Comparison of ENCODE assay signal across 8 mouse cellular contexts in genomic region chr4:63409317-63409907, GRCm38 (mm10). TPM values are rescaled to one million over a fixed set of nuclear protein-coding genes. Genes with fewer than 3 reads are reported as not detected.
A peak's percentile ranks its signal among the peaks of the same experiment; 100 is the strongest.
DNase-seq lines count a peak whose midpoint lies in the region; ATAC-seq and TF ChIP-seq lines count a peak whose summit lies in the region.

No protein-coding gene starts in this region.

- intact Hi-C loops in gastrocnemius, adult 2 months (cut with DNase I) = loop anchor here (2.0 kb wide), 1 partner anchor 41 kb away; no protein-coding TSS in a partner anchor
- intact Hi-C loops in gastrocnemius, postnatal 36 days (cut with DNase I) = no loop called here

- peak overlapping the region; percentile 77 for H3K9ac ChIP-seq in heart, embryonic 13.5 days
- peak overlapping the region; percentile 40; the same call in 1 of the 2 replicates for H3K9ac ChIP-seq in limb, embryonic 14.5 days (ENCODE audit: low read depth, low read length, severe bottlenecking)

- TF ChIP-seq CTCF in gastrocnemius, adult 2 months (IDR thresholded peaks at IDR 0.05) = no peak
- TF ChIP-seq CTCF in brain, embryonic 14.5 days (IDR thresholded peaks at IDR 0.05; ENCODE audit: borderline replicate concordance, extremely low read depth, insufficient read depth, insufficient read length) = no peak

- H3K4me1 ChIP-seq in heart, embryonic 13.5 days = peaks cover 45% of the 10 kb centered on the region
- H3K4me1 ChIP-seq in limb, embryonic 14.5 days (ENCODE audit: control insufficient read depth, insufficient read depth, low read length) = peaks cover 29% of the 10 kb centered on the region

- H3K4me2 ChIP-seq in heart, embryonic 13.5 days = peak overlapping the region; percentile 99
- peak overlapping the region; percentile 96 for H3K4me2 ChIP-seq in limb, embryonic 14.5 days (replicated peaks; ENCODE audit: low read depth, low read length, severe bottlenecking)

- no peak for DNase-seq in gastrocnemius, adult 2 months
- no peak for DNase-seq in gastrocnemius, postnatal 36 days
- DNase-seq in brain, embryonic 14.5 days (ENCODE audit: low read depth) = peak; percentile 66
- DNase-seq in limb, embryonic 14.5 days (ENCODE audit: low spot score) = no peak
- DNase-seq in neural tube, embryonic 10.5 days (ENCODE audit: extremely low spot score, low spot score) = peak; percentile 34
- DNase-seq in adrenal gland, postnatal 25 days = no peak
- DNase-seq in layer of hippocampus, adult 9-11 months = no peak

- peaks cover 12% of the 10 kb centered on the region; the same call in 1 of the 2 replicates for H3K27me3 ChIP-seq in heart, embryonic 13.5 days (replicated peaks)
- H3K27me3 ChIP-seq in limb, embryonic 14.5 days (ENCODE audit: control insufficient read depth, insufficient read depth, low read length) = no peaks in the 10 kb centered on the region

- H3K27ac ChIP-seq in gastrocnemius, adult 2 months = peak overlapping the region; percentile 63
- no peak overlapping the region for H3K27ac ChIP-seq in heart, embryonic 13.5 days (replicated peaks)
- no peak overlapping the region for H3K27ac ChIP-seq in limb, embryonic 14.5 days (replicated peaks; ENCODE audit: low read depth, low read length)

- H3K4me3 ChIP-seq in gastrocnemius, adult 2 months = peak overlapping the region; percentile 86
- peak overlapping the region; percentile 70 for H3K4me3 ChIP-seq in heart, embryonic 13.5 days
- peak overlapping the region; percentile 55 for H3K4me3 ChIP-seq in limb, embryonic 14.5 days (replicated peaks; ENCODE audit: low read length)

- no peaks in the 10 kb centered on the region for H3K9me3 ChIP-seq in heart, embryonic 13.5 days
- H3K9me3 ChIP-seq in limb, embryonic 14.5 days (ENCODE audit: control insufficient read depth, low read length) = no peaks in the 10 kb centered on the region

- 3% methylated on average over 18 of the region's 18 CpGs for WGBS in heart, embryonic 13.5 days
- 2% methylated on average over 18 of the region's 18 CpGs for WGBS in limb, embryonic 14.5 days

- no peaks in the 10 kb centered on the region for H3K36me3 ChIP-seq in heart, embryonic 13.5 days
- H3K36me3 ChIP-seq in limb, embryonic 14.5 days (ENCODE audit: control insufficient read depth, insufficient read depth, low read length) = no peaks in the 10 kb centered on the region

- ATAC-seq in heart, embryonic 13.5 days (ENCODE audit: extremely low read depth, insufficient number of reproducible peaks, low FRiP score, low TSS enrichment) = no peak
- ATAC-seq in limb, embryonic 14.5 days (ENCODE audit: low FRiP score, low read depth) = no peak

- no peak for TF ChIP-seq POLR2A in brain, embryonic 14.5 days (IDR thresholded peaks at IDR 0.05; ENCODE audit: borderline replicate concordance, extremely low read depth, insufficient read depth, insufficient read length, poor library complexity, severe bottlenecking)
- no peak for TF ChIP-seq POLR2A in limb, embryonic 14.5 days (IDR thresholded peaks at IDR 0.05; ENCODE audit: borderline replicate concordance, extremely low read depth, insufficient read depth, insufficient read length)

RNA-seq across cellular contexts. Expression of gene Akna, which starts 6.3 kb away (rescaled TPM):
- total RNA-seq in gastrocnemius, adult 2 months (2021) = 1 to 10 TPM in 1 of 2 experiments, under 1 TPM in 1; 0.97 to 1.8 TPM
- total RNA-seq in gastrocnemius, postnatal 36 days (2021) = 1 to 10 TPM; 1.4 to 1.5 TPM
- 7.7 and 9.1 TPM in 2 replicates for polyA plus RNA-seq in brain, embryonic 14.5 days (2012; rRNA removed)
- polyA plus RNA-seq in heart, embryonic 13.5 days (2015; fragmentation: Nextera tagmentation; extraction: Ambion mirVana) = 2.8 and 3.5 TPM in 2 replicates
- 6.2 and 7.1 TPM in 2 replicates for polyA plus RNA-seq in limb, embryonic 14.5 days (2012; rRNA removed)
- polyA plus RNA-seq in limb, embryonic 14.5 days (2014; fragmentation: Nextera tagmentation; extraction: Ambion mirVana) = 5.4 and 7.0 TPM in 2 replicates
- 2.7 and 3.8 TPM in 2 replicates for total RNA-seq in adrenal gland, postnatal 25 days (2021)

RNA-seq across cellular contexts. Expression of gene Orm2, which starts 47.2 kb away (rescaled TPM):
- not detected for total RNA-seq in gastrocnemius, adult 2 months (2021)
- total RNA-seq in gastrocnemius, postnatal 36 days (2021) = under 1 TPM in 1 of 2 experiments, not detected in 1; 0.36 TPM
- not detected in 2 replicates for polyA plus RNA-seq in brain, embryonic 14.5 days (2012; rRNA removed)
- not detected in 2 replicates for polyA plus RNA-seq in heart, embryonic 13.5 days (2015; fragmentation: Nextera tagmentation; extraction: Ambion mirVana)
- polyA plus RNA-seq in limb, embryonic 14.5 days (2012; rRNA removed) = not detected in 2 replicates
- polyA plus RNA-seq in limb, embryonic 14.5 days (2014; fragmentation: Nextera tagmentation; extraction: Ambion mirVana) = not detected in 2 replicates
- 3.3 and 6.7 TPM in 2 replicates for total RNA-seq in adrenal gland, postnatal 25 days (2021)

RNA-seq across cellular contexts. Expression of gene Orm3, which starts 53.5 kb away (rescaled TPM):
- total RNA-seq in gastrocnemius, adult 2 months (2021) = not detected
- not detected for total RNA-seq in gastrocnemius, postnatal 36 days (2021)
- not detected in 2 replicates for polyA plus RNA-seq in brain, embryonic 14.5 days (2012; rRNA removed)
- not detected in 2 replicates for polyA plus RNA-seq in heart, embryonic 13.5 days (2015; fragmentation: Nextera tagmentation; extraction: Ambion mirVana)
- polyA plus RNA-seq in limb, embryonic 14.5 days (2012; rRNA removed) = not detected in 2 replicates
- polyA plus RNA-seq in limb, embryonic 14.5 days (2014; fragmentation: Nextera tagmentation; extraction: Ambion mirVana) = not detected in 2 replicates
- total RNA-seq in adrenal gland, postnatal 25 days (2021) = 9.9 and 10.4 TPM in 2 replicates

Comparison
In these comparisons a context has a peak if more than half of its experiments do, and no peak if none do; other contexts are left out.
1. DNase-seq: peak in brain, embryonic 14.5 days (single experiment) and neural tube, embryonic 10.5 days (single experiment); none in gastrocnemius, adult 2 months (single experiment), gastrocnemius, postnatal 36 days (0 of 2), limb, embryonic 14.5 days (single experiment), adrenal gland, postnatal 25 days (single experiment) and layer of hippocampus, adult 9-11 months (single experiment).
2. Peak in every context shown above with its lines, with median percentiles within 50 percentile points of each other: H3K4me3 ChIP-seq.